Mouse (Mus musculus): ENCODE measurements around the gene Sh3gl3.

DNA sequence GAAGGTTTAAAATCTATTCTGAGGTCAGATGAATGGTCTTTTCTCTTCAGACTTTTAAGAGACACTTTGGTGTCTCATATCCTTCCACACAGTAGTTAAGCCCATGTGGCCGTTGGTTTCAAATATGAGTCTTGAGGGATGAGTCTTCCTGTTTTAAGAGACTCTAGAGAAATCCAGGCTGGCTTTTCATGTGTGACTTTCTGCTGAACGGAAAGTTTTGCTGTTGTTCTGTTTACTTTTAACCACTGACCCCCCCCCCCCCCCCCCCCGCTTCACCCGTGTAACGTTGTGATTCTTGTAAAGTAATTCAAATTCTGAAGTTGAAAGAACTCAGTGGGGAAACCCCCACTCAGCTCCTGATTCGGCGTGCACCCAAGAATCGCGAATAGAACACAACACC lies 61.8 kb downstream of the Sh3gl3 start:
- TF ChIP-seq POLR2A (IDR thresholded peaks at IDR 0.05; ENCODE audit: borderline replicate concordance, extremely low read depth, insufficient read depth, insufficient read length, poor library complexity, severe bottlenecking): no peak
- TF ChIP-seq CTCF (IDR thresholded peaks at IDR 0.05; ENCODE audit: borderline replicate concordance, extremely low read depth, insufficient read depth, insufficient read length): no peak

Data from brain, embryonic 14.5 days (tissue).